Mouse (Mus musculus): ENCODE measurements around the gene Spag7. TPM values are rescaled to one million over a fixed set of nuclear protein-coding genes. Genes with fewer than 3 reads are reported as not detected.

Spag7 gene
- polyA plus RNA-seq, 1 experiment from 2014 or later, result 177 TPM

- Histone ChIP-seq H3K4me3 (ENCODE audit: control insufficient read depth in 1 of 2, insufficient read depth in 1 of 2, low read depth in 1 of 2, low read length in 2 of 2) (no peak overlapping the region), H3K27me3 (ENCODE audit: control insufficient read depth, insufficient read depth, low read length) (no peaks in the 10 kb centered on the region), H3K4me2 (ENCODE audit: low read length) (peak overlapping the region; percentile 13; the same call in 1 of the 2 replicates), H3K27ac (replicated peaks in 1 of 2; ENCODE audit: control insufficient read depth in 1 of 2, insufficient read depth in 1 of 2, low read depth in 2 of 2, low read length in 2 of 2) (peak overlapping the region in 1 of 2 experiments; percentile 12; a peak in 1 of 4 replicates), H3K4me1 (ENCODE audit: control insufficient read depth in 2 of 2, insufficient read depth in 2 of 2, low read length in 2 of 2) (peaks cover 14 to 45% of the 10 kb centered on the region in 2 experiments), H3K9ac (ENCODE audit: low read length) (peak overlapping the region; percentile 21; the same call in 1 of the 2 replicates), H3K36me3 (ENCODE audit: control insufficient read depth, insufficient read depth, low read length) (peaks cover 50% of the 10 kb centered on the region), H3K9me3 (ENCODE audit: control insufficient read depth, low read length) (no peaks in the 10 kb centered on the region)
- no peak for ATAC-seq (ENCODE audit: insufficient number of reproducible peaks, insufficient read depth, low FRiP score, low read depth)
- WGBS, result 52% methylated on average over 2 of the region's 2 CpGs
These were observed 17.8 kb downstream of the Spag7 start for GRCm38 (mm10) chr11:70651391-70651790.

- Histone ChIP-seq H3K9ac (ENCODE audit: low read length) (peak overlapping the region; percentile 21; the same call in 1 of the 2 replicates), H3K4me3 (ENCODE audit: control insufficient read depth in 1 of 2, insufficient read depth in 1 of 2, low read depth in 1 of 2, low read length in 2 of 2) (no peak overlapping the region), H3K27me3 (ENCODE audit: control insufficient read depth, insufficient read depth, low read length) (no peaks in the 10 kb centered on the region), H3K4me1 (ENCODE audit: control insufficient read depth in 2 of 2, insufficient read depth in 2 of 2, low read length in 2 of 2) (peaks cover 16 to 49% of the 10 kb centered on the region in 2 experiments), H3K36me3 (ENCODE audit: control insufficient read depth, insufficient read depth, low read length) (peaks cover 53% of the 10 kb centered on the region), H3K4me2 (ENCODE audit: low read length) (0 out of 2 replicates have a peak overlapping the region, but pooled peaks have one; percentile 12), H3K27ac (replicated peaks in 1 of 2; ENCODE audit: control insufficient read depth in 1 of 2, insufficient read depth in 1 of 2, low read depth in 2 of 2, low read length in 2 of 2) (peak overlapping the region in 1 of 2 experiments; percentile 12; a peak in 2 of 4 replicates), H3K9me3 (ENCODE audit: control insufficient read depth, low read length) (no peaks in the 10 kb centered on the region)
- no peak for ATAC-seq (ENCODE audit: insufficient number of reproducible peaks, insufficient read depth, low FRiP score, low read depth)
- 68% methylated on average over 12 of the region's 12 CpGs for WGBS
These were observed 18.7 kb downstream of the Spag7 start for GRCm38 (mm10) chr11:70650322-70651175.

GRCm38 (mm10) chr11:70649185-70649734 lies 20.0 kb downstream of the Spag7 start:
- peaks cover 20 to 54% of the 10 kb centered on the region in 2 experiments for H3K4me1 ChIP-seq (ENCODE audit: control insufficient read depth in 2 of 2, insufficient read depth in 2 of 2, low read length in 2 of 2)
- no peak for ATAC-seq (ENCODE audit: insufficient number of reproducible peaks, insufficient read depth, low FRiP score, low read depth)
- no peaks in the 10 kb centered on the region for H3K9me3 ChIP-seq (ENCODE audit: control insufficient read depth, low read length)
- 80% methylated on average over 8 of the region's 8 CpGs for WGBS
- peak overlapping the region; percentile 99; the same call in 1 of the 2 replicates for H3K4me2 ChIP-seq (ENCODE audit: low read length)
- H3K4me3 ChIP-seq (ENCODE audit: control insufficient read depth in 1 of 2, insufficient read depth in 1 of 2, low read depth in 1 of 2, low read length in 2 of 2), result no peak overlapping the region
- H3K27ac ChIP-seq (replicated peaks in 1 of 2; ENCODE audit: control insufficient read depth in 1 of 2, insufficient read depth in 1 of 2, low read depth in 2 of 2, low read length in 2 of 2), result no peak overlapping the region
- no peaks in the 10 kb centered on the region for H3K27me3 ChIP-seq (ENCODE audit: control insufficient read depth, insufficient read depth, low read length)
- H3K36me3 ChIP-seq (ENCODE audit: control insufficient read depth, insufficient read depth, low read length), result peaks cover 66% of the 10 kb centered on the region
- no peak overlapping the region for H3K9ac ChIP-seq (ENCODE audit: low read length)

DNA sequence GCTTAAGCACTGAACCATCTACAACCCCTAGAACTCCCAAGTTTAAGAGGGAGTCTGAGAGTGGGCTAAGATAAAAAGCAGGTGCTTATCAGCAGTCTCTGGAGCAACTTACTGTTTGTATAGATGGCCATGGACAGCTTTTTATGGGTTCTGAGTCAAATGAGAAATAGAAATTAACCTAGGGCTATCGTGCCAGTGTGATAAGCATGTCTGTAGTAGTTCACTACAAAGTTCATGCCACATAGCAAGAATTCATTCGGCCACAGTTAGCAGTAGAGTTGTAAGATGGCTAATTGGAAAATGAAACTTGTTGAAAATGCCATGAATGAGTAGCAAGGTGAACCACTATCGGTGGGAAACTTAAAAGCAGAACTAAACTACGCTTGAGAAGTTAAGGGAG lies 20.7 kb downstream of the Spag7 start:
- no peaks in the 10 kb centered on the region for H3K27me3 ChIP-seq (ENCODE audit: control insufficient read depth, insufficient read depth, low read length)
- H3K36me3 ChIP-seq (ENCODE audit: control insufficient read depth, insufficient read depth, low read length), result peaks cover 73% of the 10 kb centered on the region
- no peaks in the 10 kb centered on the region for H3K9me3 ChIP-seq (ENCODE audit: control insufficient read depth, low read length)
- peak overlapping the region; percentile 99 for H3K4me2 ChIP-seq (ENCODE audit: low read length)
- peaks cover 20 to 54% of the 10 kb centered on the region in 2 experiments for H3K4me1 ChIP-seq (ENCODE audit: control insufficient read depth in 2 of 2, insufficient read depth in 2 of 2, low read length in 2 of 2)
- peak overlapping the region in 1 of 2 experiments; percentile 97; a peak in 2 of 4 replicates for H3K27ac ChIP-seq (replicated peaks in 1 of 2; ENCODE audit: control insufficient read depth in 1 of 2, insufficient read depth in 1 of 2, low read depth in 2 of 2, low read length in 2 of 2)
- ATAC-seq (ENCODE audit: insufficient number of reproducible peaks, insufficient read depth, low FRiP score, low read depth), result no peak
- peak overlapping the region; percentile 83 for H3K9ac ChIP-seq (ENCODE audit: low read length)
- 73% methylated on average over 4 of the region's 4 CpGs for WGBS
- peak overlapping the region; percentile 14 to 66; a peak in 3 of 4 replicates for H3K4me3 ChIP-seq (ENCODE audit: control insufficient read depth in 1 of 2, insufficient read depth in 1 of 2, low read depth in 1 of 2, low read length in 2 of 2)

GRCm38 (mm10) chr11:70647716-70648420 lies 21.3 kb downstream of the Spag7 start:
- Histone ChIP-seq H3K4me1 (ENCODE audit: control insufficient read depth in 2 of 2, insufficient read depth in 2 of 2, low read length in 2 of 2) (peaks cover 20 to 51% of the 10 kb centered on the region in 2 experiments), H3K9me3 (ENCODE audit: control insufficient read depth, low read length) (no peaks in the 10 kb centered on the region), H3K9ac (ENCODE audit: low read length) (peak overlapping the region; percentile 83), H3K36me3 (ENCODE audit: control insufficient read depth, insufficient read depth, low read length) (peaks cover 76% of the 10 kb centered on the region), H3K27ac (replicated peaks in 1 of 2; ENCODE audit: control insufficient read depth in 1 of 2, insufficient read depth in 1 of 2, low read depth in 2 of 2, low read length in 2 of 2) (peak overlapping the region; percentile 92 to 97), H3K4me3 (ENCODE audit: control insufficient read depth in 1 of 2, insufficient read depth in 1 of 2, low read depth in 1 of 2, low read length in 2 of 2) (peak overlapping the region; percentile 56 to 66), H3K4me2 (ENCODE audit: low read length) (peak overlapping the region; percentile 99), H3K27me3 (ENCODE audit: control insufficient read depth, insufficient read depth, low read length) (no peaks in the 10 kb centered on the region)
- WGBS, result 3% methylated on average over 28 of the region's 28 CpGs
- no peak for ATAC-seq (ENCODE audit: insufficient number of reproducible peaks, insufficient read depth, low FRiP score, low read depth)

GRCm38 (mm10) chr11:70646691-70647650 lies 22.2 kb downstream of the Spag7 start, which contains the start of the genes Rnf167 and Slc25a11:
TSS of gene Rnf167 (plus strand) at chr11:70647235.
TSS of gene Slc25a11 (minus strand) at chr11:70647479.
- ATAC-seq (ENCODE audit: insufficient number of reproducible peaks, insufficient read depth, low FRiP score, low read depth), result peak; percentile 85
- H3K36me3 ChIP-seq (ENCODE audit: control insufficient read depth, insufficient read depth, low read length), result peaks cover 72% of the 10 kb centered on the region
- peak within 1 kb of the TSS; percentile 99 for H3K9ac ChIP-seq (ENCODE audit: low read length)
- peak within 1 kb of the TSS; percentile 99 for H3K4me2 ChIP-seq (ENCODE audit: low read length)
- no peaks in the 10 kb centered on the region for H3K9me3 ChIP-seq (ENCODE audit: control insufficient read depth, low read length)
- peak within 1 kb of the TSS; percentile 66 to 95 for H3K4me3 ChIP-seq (ENCODE audit: control insufficient read depth in 1 of 2, insufficient read depth in 1 of 2, low read depth in 1 of 2, low read length in 2 of 2)
- H3K27me3 ChIP-seq (ENCODE audit: control insufficient read depth, insufficient read depth, low read length), result no peaks in the 10 kb centered on the region
- WGBS, result under 1% methylated on average over 63 of the region's 63 CpGs
- H3K27ac ChIP-seq (replicated peaks in 1 of 2; ENCODE audit: control insufficient read depth in 1 of 2, insufficient read depth in 1 of 2, low read depth in 2 of 2, low read length in 2 of 2), result peak within 1 kb of the TSS; percentile 96 to 97
- H3K4me1 ChIP-seq (ENCODE audit: control insufficient read depth in 2 of 2, insufficient read depth in 2 of 2, low read length in 2 of 2), result peaks cover 14 to 42% of the 10 kb centered on the region in 2 experiments
